Mouse (Mus musculus): Measurements from ENCODE around the gene Itpr1.

The Itpr1 gene

GRCm38 (mm10) chr6:108408053-108408452, 195.2 kb downstream of the Itpr1 start:
- DNase-seq: peak; percentile 65

GRCm38 (mm10) chr6:108408726-108409125, 195.8 kb downstream of the Itpr1 start:
- DNase-seq: no peak

GRCm38 (mm10) chr6:108410771-108411170, 197.9 kb downstream of the Itpr1 start:
- DNase-seq: peak; percentile 59

GRCm38 (mm10) chr6:108411201-108411600, 198.3 kb downstream of the Itpr1 start:
- no peak for DNase-seq

- DNase-seq: peak; percentile 23
These were observed 200.1 kb downstream of the Itpr1 start for GRCm38 (mm10) chr6:108413006-108413405.

- no peak for DNase-seq
These were observed 200.7 kb downstream of the Itpr1 start for GRCm38 (mm10) chr6:108413593-108413992.

- DNase-seq: no peak
These were observed 203.0 kb downstream of the Itpr1 start for GRCm38 (mm10) chr6:108415847-108416246.

- peak; percentile 62 for DNase-seq
These were observed 204.6 kb downstream of the Itpr1 start for GRCm38 (mm10) chr6:108417508-108417907.

- DNase-seq: no peak
These were observed 205.3 kb downstream of the Itpr1 start for GRCm38 (mm10) chr6:108418218-108418617.

GRCm38 (mm10) chr6:108424749-108425584, 212.1 kb downstream of the Itpr1 start:
- no peak for DNase-seq

GRCm38 (mm10) chr6:108426789-108427188, 213.9 kb downstream of the Itpr1 start:
- DNase-seq: peak; percentile 90

- no peak for DNase-seq
These were observed 215.5 kb downstream of the Itpr1 start for GRCm38 (mm10) chr6:108428383-108428782.

GRCm38 (mm10) chr6:108429950-108430349, 217.1 kb downstream of the Itpr1 start:
- DNase-seq: no peak

- no peak for DNase-seq
These were observed 218.3 kb downstream of the Itpr1 start for GRCm38 (mm10) chr6:108431193-108431592.

- no peak for DNase-seq
These were observed 219.9 kb downstream of the Itpr1 start for GRCm38 (mm10) chr6:108432836-108433235.

GRCm38 (mm10) chr6:108434816-108435215, 221.9 kb downstream of the Itpr1 start:
- DNase-seq: no peak

GRCm38 (mm10) chr6:108435467-108435866, 222.6 kb downstream of the Itpr1 start:
- no peak for DNase-seq

GRCm38 (mm10) chr6:108436608-108437007, 223.7 kb downstream of the Itpr1 start:
- no peak for DNase-seq

- no peak for DNase-seq
These were observed 228.4 kb downstream of the Itpr1 start for GRCm38 (mm10) chr6:108441290-108441689.

GRCm38 (mm10) chr6:108442291-108442690, 229.4 kb downstream of the Itpr1 start:
- no peak for DNase-seq

- DNase-seq: no peak
These were observed 231.5 kb downstream of the Itpr1 start for GRCm38 (mm10) chr6:108444435-108444834.

- no peak for DNase-seq
These were observed 232.1 kb downstream of the Itpr1 start for GRCm38 (mm10) chr6:108445006-108445405.

GRCm38 (mm10) chr6:108446766-108447165, 233.9 kb downstream of the Itpr1 start:
- DNase-seq: no peak

- peak; percentile 33 for DNase-seq
These were observed 234.4 kb downstream of the Itpr1 start for GRCm38 (mm10) chr6:108447179-108447845.
